22 mouse cellular contexts compared by ENCODE assay signal in genomic region chr3:103464729-103465128, GRCm38 (mm10).
DNase-seq lines count a peak whose midpoint lies in the region; ATAC-seq and TF ChIP-seq lines count a peak whose summit lies in the region.
"Had no signal": no experiment of that assay in that cellular context is flagged by ENCODE, and none has a peak within 500 bp of the region (broad histone marks: within the 10 kb centered on the region; RNA-seq: fewer than 3 reads in every experiment).

No protein-coding gene starts in this region.

- ATAC-seq in heart, embryonic 11.5 days (replicated peaks; ENCODE audit: insufficient number of reproducible peaks, low FRiP score, low TSS enrichment), result no peak
- ATAC-seq in liver, embryonic 12.5 days, result no peak
- ATAC-seq: activated CD4-positive, CD25-positive, alpha-beta regulatory T cell, adult 4 months; midbrain, embryonic 13.5 days had no signal

- TF ChIP-seq POLR2A in liver, adult 2 months (IDR thresholded peaks at IDR 0.05; ENCODE audit: extremely low read depth, insufficient read depth, low read length), result no peak

- WGBS in heart, embryonic 11.5 days (ENCODE audit: insufficient replicate concordance), result 37% methylated on average over 4 of the region's 4 CpGs
- 8% methylated on average over 4 of the region's 4 CpGs for WGBS in liver, adult 2 months
- whole genome bisulfite sequencing in liver, embryonic 12.5 days (ENCODE audit: insufficient replicate concordance), result 48% methylated on average over 4 of the region's 4 CpGs

- no peak overlapping the region for H3K4me3 ChIP-seq in heart, embryonic 11.5 days (ENCODE audit: low read depth, low read length)
- H3K4me3 ChIP-seq in liver, adult 2 months (ENCODE audit: insufficient read depth, low read depth, low read length), result 0 out of 2 replicates have a peak overlapping the region, but pooled peaks have one; percentile 4
- no peak overlapping the region for H3K4me3 ChIP-seq in liver, embryonic 12.5 days
- H3K4me3 ChIP-seq: forebrain, embryonic 10.5 days; gastrocnemius, adult 2 months; heart, embryonic 12.5 days; hindbrain, embryonic 13.5 days; limb, embryonic 12.5 days; midbrain, embryonic 13.5 days; neural tube, embryonic 13.5 days had no signal

- no peaks in the 10 kb centered on the region for H3K27me3 ChIP-seq in heart, embryonic 11.5 days (ENCODE audit: control insufficient read depth, insufficient read depth, low read length)
- H3K27me3 ChIP-seq in liver, adult 2 months (ENCODE audit: control insufficient read depth, insufficient read depth, low read length), result no peaks in the 10 kb centered on the region
- H3K27me3 ChIP-seq in liver, embryonic 12.5 days (replicated peaks), result no peaks in the 10 kb centered on the region; the same call in 1 of the 2 replicates
- H3K27me3 ChIP-seq: heart, embryonic 12.5 days; hindbrain, embryonic 13.5 days; limb, embryonic 12.5 days; midbrain, embryonic 13.5 days; neural tube, embryonic 13.5 days had no signal

- H3K9me3 ChIP-seq in heart, embryonic 11.5 days (replicated peaks; ENCODE audit: control insufficient read depth, low read length), result no peaks in the 10 kb centered on the region
- H3K9me3 ChIP-seq in liver, embryonic 12.5 days (replicated peaks), result no peaks in the 10 kb centered on the region
- H3K9me3 ChIP-seq: forebrain, embryonic 10.5 days; G1E; heart, embryonic 12.5 days; hindbrain, embryonic 13.5 days; limb, embryonic 12.5 days; midbrain, embryonic 13.5 days; neural tube, embryonic 13.5 days had no signal

- H3K4me1 ChIP-seq in heart, embryonic 11.5 days (ENCODE audit: control insufficient read depth, insufficient read depth, low read length), result peaks cover 6% of the 10 kb centered on the region; the same call in 1 of the 2 replicates
- peaks cover 9% of the 10 kb centered on the region for H3K4me1 ChIP-seq in liver, adult 2 months (ENCODE audit: control insufficient read depth, insufficient read depth, low read length)
- H3K4me1 ChIP-seq in liver, embryonic 12.5 days, result 0 out of 2 replicates have a peak, but pooled peaks cover 6% of the 10 kb centered on the region
- H3K4me1 ChIP-seq: heart, embryonic 12.5 days had no signal

- H3K27ac ChIP-seq in heart, embryonic 11.5 days (ENCODE audit: low read depth, low read length), result no peak overlapping the region
- peak overlapping the region; percentile 96 for H3K27ac ChIP-seq in liver, adult 2 months (replicated peaks; ENCODE audit: insufficient read depth, low read depth, low read length)
- no peak overlapping the region for H3K27ac ChIP-seq in liver, embryonic 12.5 days
- H3K27ac ChIP-seq: forebrain, embryonic 10.5 days; gastrocnemius, adult 2 months; hindbrain, embryonic 13.5 days; limb, embryonic 12.5 days; midbrain, embryonic 13.5 days; neural tube, embryonic 13.5 days; stomach, postnatal 0 days had no signal

- TF ChIP-seq CTCF in liver, adult 2 months (IDR thresholded peaks at IDR 0.05; ENCODE audit: low read depth, low read length), result no peak

- peak; percentile 34 for DNase-seq in heart, adult 11 months
- DNase-seq in liver, adult 2 months (ENCODE audit: extremely low read depth, low read depth, low spot score), result peak; percentile 89
- DNase-seq in lung, postnatal 14 days, result peak; percentile 3
- no peak for DNase-seq in lung, adult 18-20 months
- no peak for DNase-seq in frontal cortex, postnatal 36 days (ENCODE audit: low spot score in 2 of 2)
- DNase-seq: adrenal gland, postnatal 14 days; cerebellum, adult 11 months; forebrain, postnatal 0 days; gastrocnemius, adult 2 months; heart, postnatal 14 days; right cerebral cortex, adult 18-20 months had no signal

- H3K9ac ChIP-seq in heart, embryonic 11.5 days (ENCODE audit: low read depth, low read length), result no peak overlapping the region
- H3K9ac ChIP-seq in liver, adult 2 months (ENCODE audit: low read depth, low read length), result peak overlapping the region; percentile 46
- no peak overlapping the region for H3K9ac ChIP-seq in liver, embryonic 12.5 days
- H3K9ac ChIP-seq: forebrain, postnatal 0 days; heart, embryonic 12.5 days; hindbrain, embryonic 13.5 days; limb, embryonic 12.5 days; midbrain, embryonic 13.5 days; neural tube, embryonic 13.5 days had no signal

- H3K4me2 ChIP-seq in heart, embryonic 11.5 days, result no peak overlapping the region
- H3K4me2 ChIP-seq in liver, embryonic 12.5 days, result no peak overlapping the region
- H3K4me2 ChIP-seq: heart, embryonic 12.5 days; hindbrain, embryonic 13.5 days; limb, embryonic 12.5 days; midbrain, embryonic 13.5 days; neural tube, embryonic 13.5 days had no signal

- no peaks in the 10 kb centered on the region for H3K79me2 ChIP-seq in liver, adult 2 months (ENCODE audit: control insufficient read depth, insufficient read depth, low read length)

- H3K36me3 ChIP-seq in heart, embryonic 11.5 days (ENCODE audit: control insufficient read depth, insufficient read depth, low read length), result no peaks in the 10 kb centered on the region
- H3K36me3 ChIP-seq in liver, adult 2 months (ENCODE audit: control insufficient read depth, insufficient read depth, low read length), result no peaks in the 10 kb centered on the region
- H3K36me3 ChIP-seq in liver, embryonic 12.5 days, result no peaks in the 10 kb centered on the region
- H3K36me3 ChIP-seq: forebrain, embryonic 10.5 days; G1E; heart, embryonic 12.5 days; hindbrain, embryonic 13.5 days; limb, embryonic 12.5 days; midbrain, embryonic 13.5 days; neural tube, embryonic 13.5 days had no signal

Comparison
In these comparisons a context has a peak if more than half of its experiments do, and no peak if none do; other contexts are left out.
1. DNase-seq: peak in heart, adult 11 months (single experiment), liver, adult 2 months (single experiment) and lung, postnatal 14 days (single experiment); none in lung, adult 18-20 months (0 of 2) and frontal cortex, postnatal 36 days (0 of 2).